Mouse (Mus musculus): ENCODE data around the gene Pdzd7. TPM values are rescaled to one million over a fixed set of nuclear protein-coding genes. Genes with fewer than 3 reads are reported as not detected.

The Pdzd7 gene
- polyA plus RNA-seq, 1 experiment from 2014 or later = 0.62 TPM

DNA sequence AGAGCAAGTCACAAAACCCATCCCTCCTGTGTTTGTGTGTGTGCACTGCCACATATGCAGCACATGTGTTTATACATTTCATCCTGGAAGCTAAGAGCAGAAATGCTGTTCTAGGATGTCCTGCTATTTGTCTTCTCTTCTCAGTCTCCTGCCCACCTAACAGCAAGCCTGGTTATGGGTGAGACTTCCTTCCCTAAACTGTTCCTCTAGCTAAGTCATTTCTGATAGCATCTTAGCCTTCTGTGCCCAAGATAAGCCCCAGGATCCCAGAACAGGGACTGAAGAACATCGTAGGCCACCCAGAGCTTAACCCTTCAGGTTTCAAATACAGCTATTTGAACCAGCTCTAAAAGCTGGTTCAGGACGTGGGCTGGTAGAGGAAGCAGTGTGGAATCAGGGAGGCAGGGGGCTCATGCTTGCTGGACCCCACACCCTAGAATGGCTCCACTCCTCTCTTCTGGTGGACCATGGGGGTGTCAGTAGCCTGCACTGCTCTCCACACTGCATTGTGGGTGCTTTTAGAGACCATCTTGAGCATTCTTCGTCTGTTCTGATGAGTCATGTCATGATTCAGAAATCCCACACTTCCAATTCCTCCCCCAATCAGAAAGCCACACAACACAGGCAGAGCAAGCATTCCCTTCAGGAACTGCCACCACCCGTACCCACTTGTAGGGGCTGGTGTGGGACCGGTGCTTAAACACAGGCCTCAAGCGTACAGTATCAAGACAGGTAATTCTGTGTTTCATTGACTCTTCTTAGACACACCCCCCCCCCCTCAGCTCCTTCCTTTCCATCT is 9.6 kb upstream of the Pdzd7 start:
- H3K36me3 ChIP-seq (ENCODE audit: control insufficient read depth, insufficient read depth, low read length) = no peaks in the 10 kb centered on the region
- ATAC-seq (ENCODE audit: low FRiP score) (no peak), DNase-seq (ENCODE audit: low spot score) (no peak)
- H3K27ac ChIP-seq (ENCODE audit: low read depth, low read length) = no peak overlapping the region
- WGBS = 89% methylated on average over 6 of the region's 6 CpGs
- H3K9me3 ChIP-seq (ENCODE audit: control insufficient read depth, low read length) = no peaks in the 10 kb centered on the region
- H3K4me3 ChIP-seq (ENCODE audit: low read depth, low read length) = no peak overlapping the region
- no peak overlapping the region for H3K4me2 ChIP-seq (replicated peaks; ENCODE audit: low read depth, low read length)
- no peaks in the 10 kb centered on the region; the same call in 1 of the 2 replicates for H3K4me1 ChIP-seq (replicated peaks; ENCODE audit: control insufficient read depth, insufficient read depth, low read length)
- no peak overlapping the region for H3K9ac ChIP-seq (ENCODE audit: low read depth, low read length)
- H3K27me3 ChIP-seq (ENCODE audit: control insufficient read depth, insufficient read depth, low read length) = 0 out of 2 replicates have a peak, but pooled peaks cover 2% of the 10 kb centered on the region

DNA sequence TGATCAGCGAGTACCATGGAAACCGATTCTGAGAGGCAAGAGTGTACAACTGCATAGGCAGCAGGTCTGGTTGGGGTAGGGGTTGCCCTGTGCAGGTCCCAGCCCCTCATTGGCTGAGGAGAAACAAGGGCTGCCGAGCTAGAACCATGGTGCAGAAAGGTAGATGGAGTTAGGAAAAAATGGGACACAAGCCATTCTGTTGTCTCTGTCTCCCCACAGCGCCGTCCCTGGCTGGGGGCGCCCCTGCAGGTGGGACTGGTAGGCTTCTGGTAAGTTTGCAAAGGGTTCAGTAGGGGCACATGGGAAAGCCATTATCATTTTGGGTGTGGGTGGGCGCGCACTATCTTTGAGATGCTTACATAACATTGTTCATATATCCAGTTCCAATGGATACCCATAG is 7.9 kb upstream of the Pdzd7 start:
- WGBS = 84% methylated on average over 8 of the region's 8 CpGs
- Histone ChIP-seq H3K27me3 (ENCODE audit: control insufficient read depth, insufficient read depth, low read length) (0 out of 2 replicates have a peak, but pooled peaks cover 2% of the 10 kb centered on the region), H3K4me2 (replicated peaks; ENCODE audit: low read depth, low read length) (no peak overlapping the region), H3K4me1 (replicated peaks; ENCODE audit: control insufficient read depth, insufficient read depth, low read length) (no peaks in the 10 kb centered on the region; the same call in 1 of the 2 replicates), H3K27ac (ENCODE audit: low read depth, low read length) (no peak overlapping the region), H3K9me3 (ENCODE audit: control insufficient read depth, low read length) (no peaks in the 10 kb centered on the region), H3K36me3 (ENCODE audit: control insufficient read depth, insufficient read depth, low read length) (no peaks in the 10 kb centered on the region), H3K9ac (ENCODE audit: low read depth, low read length) (no peak overlapping the region), H3K4me3 (ENCODE audit: low read depth, low read length) (no peak overlapping the region)
- ATAC-seq (ENCODE audit: low FRiP score) = no peak
- no peak for DNase-seq (ENCODE audit: low spot score)

DNA sequence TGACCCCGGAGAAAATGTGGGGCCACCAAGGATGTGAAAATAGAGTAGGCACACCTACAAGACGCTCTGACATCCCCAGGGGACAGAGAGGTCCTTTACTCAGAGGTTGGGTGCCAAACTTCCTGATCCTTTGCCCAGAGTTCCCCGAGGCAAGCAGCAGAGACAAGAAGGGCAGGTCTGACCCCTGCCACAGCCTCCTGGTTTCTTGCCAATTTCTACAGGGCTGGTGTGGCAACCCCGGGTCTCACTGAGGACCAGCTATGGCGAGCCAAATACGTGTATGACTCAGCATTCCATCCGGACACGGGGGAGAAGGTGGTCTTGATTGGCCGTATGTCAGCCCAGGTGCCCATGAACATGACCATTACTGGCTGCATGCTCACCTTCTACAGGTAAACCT is 4.0 kb upstream of the Pdzd7 start:
- WGBS = 81% methylated on average over 9 of the region's 9 CpGs
- peaks cover 8% of the 10 kb centered on the region; the same call in 1 of the 2 replicates for H3K4me1 ChIP-seq (replicated peaks; ENCODE audit: control insufficient read depth, insufficient read depth, low read length)
- H3K36me3 ChIP-seq (ENCODE audit: control insufficient read depth, insufficient read depth, low read length) = no peaks in the 10 kb centered on the region
- no peak for ATAC-seq (ENCODE audit: low FRiP score)
- H3K27ac ChIP-seq (ENCODE audit: low read depth, low read length) = no peak overlapping the region
- no peak for DNase-seq (ENCODE audit: low spot score)
- no peak overlapping the region for H3K9ac ChIP-seq (ENCODE audit: low read depth, low read length)
- no peak overlapping the region for H3K4me2 ChIP-seq (replicated peaks; ENCODE audit: low read depth, low read length)
- H3K9me3 ChIP-seq (ENCODE audit: control insufficient read depth, low read length) = no peaks in the 10 kb centered on the region
- H3K27me3 ChIP-seq (ENCODE audit: control insufficient read depth, insufficient read depth, low read length) = peaks cover 15% of the 10 kb centered on the region
- no peak overlapping the region for H3K4me3 ChIP-seq (ENCODE audit: low read depth, low read length)

DNA sequence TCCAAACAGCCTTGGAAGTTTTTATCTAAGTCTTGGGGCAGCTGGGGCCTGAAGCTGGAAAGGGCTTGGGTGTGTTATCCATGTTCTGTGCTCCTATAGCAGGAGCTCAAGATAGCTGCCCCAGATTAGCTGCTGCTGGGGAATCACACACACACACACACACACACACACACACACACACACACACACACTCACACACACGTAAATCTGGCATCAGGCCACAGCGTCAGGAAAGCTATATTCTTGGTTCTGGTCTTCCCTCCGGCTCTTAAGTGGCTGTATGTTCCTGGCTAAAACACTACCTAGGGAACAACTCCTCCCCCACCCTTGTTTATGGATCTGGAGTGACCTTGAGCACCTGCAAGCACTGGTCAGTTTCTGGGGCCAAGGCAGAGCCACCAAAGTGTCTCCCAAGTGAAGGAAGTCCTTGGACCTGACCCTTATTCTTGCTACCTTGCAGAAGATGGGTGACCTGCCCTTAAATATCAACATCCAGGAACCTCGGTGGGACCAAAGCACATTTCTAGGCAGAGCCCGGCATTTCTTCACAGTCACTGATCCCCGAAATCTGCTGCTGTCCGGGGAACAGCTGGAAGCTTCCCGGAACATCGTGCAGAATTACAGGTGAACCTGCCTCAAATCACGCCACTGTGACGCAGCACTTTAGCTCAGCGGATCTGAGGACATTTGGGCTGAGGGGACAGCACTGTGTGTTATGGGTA is 3.3 kb upstream of the Pdzd7 start:
- Histone ChIP-seq H3K4me3 (ENCODE audit: low read depth, low read length) (no peak overlapping the region; the same call in 1 of the 2 replicates), H3K27ac (ENCODE audit: low read depth, low read length) (no peak overlapping the region), H3K9ac (ENCODE audit: low read depth, low read length) (0 out of 2 replicates have a peak overlapping the region, but pooled peaks have one; percentile 4), H3K27me3 (ENCODE audit: control insufficient read depth, insufficient read depth, low read length) (peaks cover 15% of the 10 kb centered on the region), H3K9me3 (ENCODE audit: control insufficient read depth, low read length) (no peaks in the 10 kb centered on the region), H3K36me3 (ENCODE audit: control insufficient read depth, insufficient read depth, low read length) (no peaks in the 10 kb centered on the region), H3K4me2 (replicated peaks; ENCODE audit: low read depth, low read length) (peak overlapping the region; percentile 55), H3K4me1 (replicated peaks; ENCODE audit: control insufficient read depth, insufficient read depth, low read length) (peaks cover 8% of the 10 kb centered on the region; the same call in 1 of the 2 replicates)
- ATAC-seq (ENCODE audit: low FRiP score) (no peak), DNase-seq (ENCODE audit: low spot score) (no peak)
- 83% methylated on average over 12 of the region's 12 CpGs for WGBS

DNA sequence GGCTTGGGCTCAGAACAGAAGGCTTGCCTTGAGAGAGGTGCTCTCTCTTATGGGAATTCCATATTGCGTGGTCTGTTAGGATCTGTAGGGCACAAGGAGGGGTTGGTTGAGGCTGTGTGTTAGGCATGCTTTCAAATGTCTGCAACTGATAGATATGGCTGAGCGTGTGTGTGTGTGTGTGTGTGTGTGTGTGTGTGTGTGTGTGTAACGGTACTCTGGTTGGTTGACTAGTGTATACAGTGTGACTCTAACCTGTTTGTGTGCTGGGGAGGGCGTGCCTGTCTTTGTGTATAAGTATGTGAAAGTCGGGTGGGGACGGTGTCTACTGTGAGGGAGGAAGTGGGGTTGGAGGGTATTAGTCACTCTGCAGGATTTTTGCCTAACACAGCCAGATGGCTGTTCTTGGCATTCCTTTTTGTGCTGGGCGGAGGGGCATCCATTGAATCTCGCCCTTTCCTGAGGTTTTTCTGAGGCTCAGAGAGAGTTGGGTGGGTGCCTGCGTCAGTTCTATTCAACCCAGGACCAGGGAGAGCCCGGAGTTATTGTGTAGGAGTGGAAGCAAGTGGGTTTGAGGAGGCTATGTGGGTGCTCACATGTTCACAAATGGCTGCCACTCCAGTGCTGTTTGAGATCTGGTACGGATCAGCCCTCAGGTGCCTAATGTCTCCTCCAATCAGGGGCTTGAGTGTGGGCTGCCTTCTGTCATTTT is 2.6 kb upstream of the Pdzd7 start:
- H3K36me3 ChIP-seq (ENCODE audit: control insufficient read depth, insufficient read depth, low read length) = no peaks in the 10 kb centered on the region
- WGBS = 51% methylated on average over 11 of the region's 11 CpGs
- H3K27ac ChIP-seq (ENCODE audit: low read depth, low read length) = peak overlapping the region; percentile 43; the same call in 1 of the 2 replicates
- peak overlapping the region; percentile 55 for H3K4me2 ChIP-seq (replicated peaks; ENCODE audit: low read depth, low read length)
- peaks cover 8% of the 10 kb centered on the region; the same call in 1 of the 2 replicates for H3K4me1 ChIP-seq (replicated peaks; ENCODE audit: control insufficient read depth, insufficient read depth, low read length)
- H3K27me3 ChIP-seq (ENCODE audit: control insufficient read depth, insufficient read depth, low read length) = peaks cover 15% of the 10 kb centered on the region
- peak overlapping the region; percentile 74 for H3K9ac ChIP-seq (ENCODE audit: low read depth, low read length)
- H3K9me3 ChIP-seq (ENCODE audit: control insufficient read depth, low read length) = no peaks in the 10 kb centered on the region
- H3K4me3 ChIP-seq (ENCODE audit: low read depth, low read length) = peak overlapping the region; percentile 46
- ATAC-seq (ENCODE audit: low FRiP score) (peak; percentile 45), DNase-seq (ENCODE audit: low spot score) (no peak)

DNA sequence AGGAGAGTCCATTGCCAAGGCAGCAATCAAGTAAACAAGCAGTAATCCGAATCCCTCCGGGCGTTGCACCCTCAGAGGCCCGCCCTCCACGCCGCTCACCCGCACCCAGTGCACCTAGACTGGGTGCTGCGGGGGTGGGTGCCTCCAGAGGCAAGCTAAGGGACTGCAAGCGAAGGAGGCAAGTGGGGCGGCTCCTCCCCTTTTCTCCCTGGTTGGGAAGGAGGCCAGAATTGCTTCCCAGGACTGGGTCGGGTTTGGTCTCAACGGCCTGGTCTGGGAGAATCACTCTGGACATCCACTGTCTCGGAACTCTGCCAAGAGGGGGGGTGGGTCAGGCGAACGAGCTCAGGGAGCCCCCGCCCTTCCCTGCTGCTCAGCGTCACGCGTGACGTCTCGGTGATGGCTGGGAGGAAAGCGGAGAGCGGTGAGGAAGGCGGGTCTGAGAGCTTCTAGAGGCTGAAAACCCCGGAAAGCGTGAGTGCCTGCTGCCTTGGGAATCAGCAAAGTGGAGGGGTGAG is 2.0 kb upstream of the Pdzd7 start, which contains the start of gene Sfxn3:
Gene Sfxn3 (plus strand): TSS at position 87 of the 518 bp plus-strand sequence.
- H3K4me1 ChIP-seq (replicated peaks; ENCODE audit: control insufficient read depth, insufficient read depth, low read length) = peaks cover 8% of the 10 kb centered on the region; the same call in 1 of the 2 replicates
- ATAC-seq (ENCODE audit: low FRiP score) (peak; percentile 83), DNase-seq (ENCODE audit: low spot score) (peak; percentile 80)
- peak within 1 kb of the TSS; percentile 55 for H3K4me2 ChIP-seq (replicated peaks; ENCODE audit: low read depth, low read length)
- peak within 1 kb of the TSS; percentile 74 for H3K9ac ChIP-seq (ENCODE audit: low read depth, low read length)
- peak within 1 kb of the TSS; percentile 46 for H3K4me3 ChIP-seq (ENCODE audit: low read depth, low read length)
- 1% methylated on average over 26 of the region's 26 CpGs for WGBS
- peak within 1 kb of the TSS; percentile 43; the same call in 1 of the 2 replicates for H3K27ac ChIP-seq (ENCODE audit: low read depth, low read length)
- no peaks in the 10 kb centered on the region for H3K36me3 ChIP-seq (ENCODE audit: control insufficient read depth, insufficient read depth, low read length)
- H3K9me3 ChIP-seq (ENCODE audit: control insufficient read depth, low read length) = no peaks in the 10 kb centered on the region
- peaks cover 15% of the 10 kb centered on the region for H3K27me3 ChIP-seq (ENCODE audit: control insufficient read depth, insufficient read depth, low read length)

DNA sequence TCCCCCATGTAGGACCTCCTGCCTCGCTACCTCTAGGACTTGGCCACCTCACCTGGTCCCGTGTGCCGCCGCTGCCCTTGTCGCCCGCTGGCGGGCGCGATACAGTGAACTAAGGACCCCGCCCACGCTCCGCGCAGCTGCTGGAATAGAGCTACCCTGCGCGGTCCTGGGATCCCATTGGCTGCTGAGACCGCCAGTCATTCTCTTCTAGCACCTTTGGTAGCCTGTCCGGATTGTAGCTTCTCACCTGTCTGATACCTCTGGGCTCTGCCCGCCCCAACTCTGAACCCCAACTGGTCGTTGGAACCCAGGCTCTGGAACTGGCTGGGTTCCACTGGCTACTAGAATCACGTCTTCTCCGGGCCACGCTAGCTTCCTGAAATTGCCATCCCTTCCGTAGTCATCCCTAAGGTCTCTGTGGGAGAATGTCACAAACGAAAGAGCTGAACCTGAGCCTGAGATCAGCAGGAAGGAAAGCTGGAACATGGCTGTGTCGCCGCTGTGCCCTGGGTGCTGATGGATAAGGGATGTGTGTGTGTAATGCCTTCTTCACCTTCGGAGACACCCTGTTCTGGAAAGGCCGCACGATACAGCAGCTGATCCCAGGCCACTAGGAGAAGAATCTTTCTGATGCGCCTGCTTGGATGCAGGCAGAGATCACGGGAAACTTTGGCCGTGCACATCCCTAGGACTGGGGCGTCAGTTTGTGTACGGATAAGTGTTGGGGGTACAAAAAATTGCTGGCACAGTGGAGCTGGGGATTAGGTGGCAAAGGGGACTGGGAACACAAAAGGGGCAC is 1.2 kb upstream of the Pdzd7 start:
- Histone ChIP-seq H3K9me3 (ENCODE audit: control insufficient read depth, low read length) (no peaks in the 10 kb centered on the region), H3K36me3 (ENCODE audit: control insufficient read depth, insufficient read depth, low read length) (no peaks in the 10 kb centered on the region), H3K27ac (ENCODE audit: low read depth, low read length) (peak overlapping the region; percentile 43; the same call in 1 of the 2 replicates), H3K4me2 (replicated peaks; ENCODE audit: low read depth, low read length) (peak overlapping the region; percentile 55), H3K9ac (ENCODE audit: low read depth, low read length) (peak overlapping the region; percentile 74), H3K27me3 (ENCODE audit: control insufficient read depth, insufficient read depth, low read length) (peaks cover 15% of the 10 kb centered on the region), H3K4me1 (replicated peaks; ENCODE audit: control insufficient read depth, insufficient read depth, low read length) (peaks cover 8% of the 10 kb centered on the region; the same call in 1 of the 2 replicates), H3K4me3 (ENCODE audit: low read depth, low read length) (peak overlapping the region; percentile 46)
- ATAC-seq (ENCODE audit: low FRiP score) (peak; percentile 65), DNase-seq (ENCODE audit: low spot score) (peak; percentile 79)
- 2% methylated on average over 34 of the region's 34 CpGs for WGBS

Data from hindbrain, embryonic 11.5 days (tissue).